Mouse (Mus musculus): ENCODE measurements at regions not wholly inside any gene's neighbourhood (a gene's known extent, or its start where the extent isn't known, plus 50 kb on each side); places are given as distances from the start of the nearest gene placed in this dataset.

GRCm38 (mm10) chr7:95578633-95579032 lies 592.4 kb upstream of the Tenm4 start:
- TF ChIP-seq CTCF (IDR thresholded peaks at IDR 0.05; ENCODE audit: extremely low read depth, insufficient read depth, low read length): no peak
- no peak for TF ChIP-seq POLR2A (IDR thresholded peaks at IDR 0.05; ENCODE audit: extremely low read depth, insufficient read depth, low read length)
